Mouse (Mus musculus) limb, embryonic 11.5 days (tissue): ENCODE results near the gene Pus10. TPM values are rescaled to one million over a fixed set of nuclear protein-coding genes. Genes with fewer than 3 reads are reported as not detected.

Experiments
- polyA plus RNA-seq: library from polyadenylated mRNA; unstranded; fragments of >200 nt; fragmentation: Nextera tagmentation; extraction: Ambion mirVana; gene quantifications from 2 replicates; pipeline ENCODE4 v1.2.1, GENCODE M21; 2014

Pus10 gene
- polyA plus RNA-seq, 1 experiment from 2014 or later: 34.0 TPM

Other genes with a start within 250 kb of the Pus10 start
- gene Ahsa2, start 167.6 kb upstream of the Pus10 start, polyA plus RNA-seq: 144 and 150 TPM in 2 replicates
- gene 1700093K21Rik, start 144.5 kb upstream of the Pus10 start, polyA plus RNA-seq: not detected in 2 replicates
- 31.1 and 31.2 TPM in 2 replicates for gene 0610010F05Rik, start 32.0 kb upstream of the Pus10 start, polyA plus RNA-seq
- gene Pex13, start 285 bp downstream of the Pus10 start, polyA plus RNA-seq: 50.8 and 52.8 TPM in 2 replicates
- 0.88 and 0.93 TPM in 2 replicates for gene Rel, start 105.3 kb downstream of the Pus10 start, polyA plus RNA-seq
- 25.5 and 25.7 TPM in 2 replicates for gene Papolg, start 229.6 kb downstream of the Pus10 start, polyA plus RNA-seq